Mouse (Mus musculus): Measurements from ENCODE around the gene Cacna1f. TPM values are rescaled to one million over a fixed set of nuclear protein-coding genes. Genes with fewer than 3 reads are reported as not detected.
A peak's percentile ranks its signal among the peaks of the same experiment; 100 is the strongest.

The Cacna1f gene
- polyA plus RNA-seq, 1 experiment = not detected

GRCm38 (mm10) chrX:7583881-7584280 lies 23.0 kb upstream of the Cacna1f start:
- H3K4me3 ChIP-seq (ENCODE audit: insufficient read depth, poor library complexity, severe bottlenecking) = no peak overlapping the region
- H3K36me3 ChIP-seq (ENCODE audit: control insufficient read depth, insufficient read depth) = no peaks in the 10 kb centered on the region
- H3K79me2 ChIP-seq (ENCODE audit: control insufficient read depth, insufficient read depth) = no peaks in the 10 kb centered on the region
- H3K27me3 ChIP-seq (ENCODE audit: control insufficient read depth, insufficient read depth, insufficient read length) = no peaks in the 10 kb centered on the region
- H3ac ChIP-seq (ENCODE audit: control insufficient read depth, insufficient read length, low read depth) = no peak overlapping the region
- no peaks in the 10 kb centered on the region for H3K79me3 ChIP-seq (ENCODE audit: low read depth)
- TF ChIP-seq CEBPB (IDR thresholded peaks at IDR 0.05; ENCODE audit: low read depth) (no peak), MYOG (IDR thresholded peaks at IDR 0.05; ENCODE audit: control insufficient read depth, extremely low read depth, insufficient read length) (no peak), MYOD1 (IDR thresholded peaks at IDR 0.05; ENCODE audit: control insufficient read depth, insufficient read length, low read depth) (no peak), MAX (IDR thresholded peaks at IDR 0.05) (no peak), CTCF (IDR thresholded peaks at IDR 0.05; ENCODE audit: control insufficient read depth, insufficient read depth, insufficient read length) (no peak), FOSL1 (IDR thresholded peaks at IDR 0.05; ENCODE audit: insufficient read depth, low read length, poor library complexity, severe bottlenecking) (no peak), USF1 (IDR thresholded peaks at IDR 0.05; ENCODE audit: low read depth) (no peak)

- TF ChIP-seq FOSL1 (IDR thresholded peaks at IDR 0.05; ENCODE audit: insufficient read depth, low read length, poor library complexity, severe bottlenecking) (no peak), MYOG (IDR thresholded peaks at IDR 0.05; ENCODE audit: control insufficient read depth, extremely low read depth, insufficient read length) (no peak), MAX (IDR thresholded peaks at IDR 0.05) (no peak), MYOD1 (IDR thresholded peaks at IDR 0.05; ENCODE audit: control insufficient read depth, insufficient read length, low read depth) (no peak), USF1 (IDR thresholded peaks at IDR 0.05; ENCODE audit: low read depth) (no peak), CTCF (IDR thresholded peaks at IDR 0.05; ENCODE audit: control insufficient read depth, insufficient read depth, insufficient read length) (no peak), CEBPB (IDR thresholded peaks at IDR 0.05; ENCODE audit: low read depth) (no peak)
Measured at GRCm38 (mm10) chrX:7586356-7586755, 20.5 kb upstream of the Cacna1f start.

GRCm38 (mm10) chrX:7595371-7595770 lies 11.5 kb upstream of the Cacna1f start:
- Histone ChIP-seq H3K4me3 (ENCODE audit: insufficient read depth, poor library complexity, severe bottlenecking) (no peak overlapping the region), H3K36me3 (ENCODE audit: control insufficient read depth, insufficient read depth) (peaks cover 3% of the 10 kb centered on the region), H3K79me3 (ENCODE audit: low read depth) (no peaks in the 10 kb centered on the region), H3K27me3 (ENCODE audit: control insufficient read depth, insufficient read depth, insufficient read length) (no peaks in the 10 kb centered on the region), H3K79me2 (ENCODE audit: control insufficient read depth, insufficient read depth) (no peaks in the 10 kb centered on the region), H3ac (ENCODE audit: control insufficient read depth, insufficient read length, low read depth) (no peak overlapping the region)
- TF ChIP-seq USF1 (IDR thresholded peaks at IDR 0.05; ENCODE audit: low read depth) (no peak), CEBPB (IDR thresholded peaks at IDR 0.05; ENCODE audit: low read depth) (no peak), MYOD1 (IDR thresholded peaks at IDR 0.05; ENCODE audit: control insufficient read depth, insufficient read length, low read depth) (no peak), FOSL1 (IDR thresholded peaks at IDR 0.05; ENCODE audit: insufficient read depth, low read length, poor library complexity, severe bottlenecking) (no peak), CTCF (IDR thresholded peaks at IDR 0.05; ENCODE audit: control insufficient read depth, insufficient read depth, insufficient read length) (no peak), MYOG (IDR thresholded peaks at IDR 0.05; ENCODE audit: control insufficient read depth, extremely low read depth, insufficient read length) (no peak), MAX (IDR thresholded peaks at IDR 0.05) (no peak)

More at GRCm38 (mm10) chrX:7586356-7586755, 20.5 kb upstream of the Cacna1f start:
- Histone ChIP-seq H3K79me3 (ENCODE audit: low read depth) (no peaks in the 10 kb centered on the region), H3ac (ENCODE audit: control insufficient read depth, insufficient read length, low read depth) (no peak overlapping the region), H3K36me3 (ENCODE audit: control insufficient read depth, insufficient read depth) (no peaks in the 10 kb centered on the region), H3K79me2 (ENCODE audit: control insufficient read depth, insufficient read depth) (no peaks in the 10 kb centered on the region), H3K4me3 (ENCODE audit: insufficient read depth, poor library complexity, severe bottlenecking) (no peak overlapping the region), H3K27me3 (ENCODE audit: control insufficient read depth, insufficient read depth, insufficient read length) (no peaks in the 10 kb centered on the region)

- peak overlapping the region; percentile 42 for H3K4me3 ChIP-seq (ENCODE audit: insufficient read depth, poor library complexity, severe bottlenecking)
- H3ac ChIP-seq (ENCODE audit: control insufficient read depth, insufficient read length, low read depth) = peak overlapping the region; percentile 53
- H3K79me3 ChIP-seq (ENCODE audit: low read depth) = peaks cover 2% of the 10 kb centered on the region
- peaks cover 3% of the 10 kb centered on the region for H3K36me3 ChIP-seq (ENCODE audit: control insufficient read depth, insufficient read depth)
- no peak for TF ChIP-seq CTCF (IDR thresholded peaks at IDR 0.05; ENCODE audit: control insufficient read depth, insufficient read depth, insufficient read length)
- no peak for TF ChIP-seq MYOG (IDR thresholded peaks at IDR 0.05; ENCODE audit: control insufficient read depth, extremely low read depth, insufficient read length)
- no peak for TF ChIP-seq USF1 (IDR thresholded peaks at IDR 0.05; ENCODE audit: low read depth)
- TF ChIP-seq FOSL1 (IDR thresholded peaks at IDR 0.05; ENCODE audit: insufficient read depth, low read length, poor library complexity, severe bottlenecking) = no peak
- TF ChIP-seq MYOD1 (IDR thresholded peaks at IDR 0.05; ENCODE audit: control insufficient read depth, insufficient read length, low read depth) = no peak
- no peak for TF ChIP-seq MAX (IDR thresholded peaks at IDR 0.05)
- no peak for TF ChIP-seq CEBPB (IDR thresholded peaks at IDR 0.05; ENCODE audit: low read depth)
- no peaks in the 10 kb centered on the region for H3K27me3 ChIP-seq (ENCODE audit: control insufficient read depth, insufficient read depth, insufficient read length)
- peaks cover 15% of the 10 kb centered on the region for H3K79me2 ChIP-seq (ENCODE audit: control insufficient read depth, insufficient read depth)
Measured at GRCm38 (mm10) chrX:7604004-7604403, 2.9 kb upstream of the Cacna1f start.

GRCm38 (mm10) chrX:7604879-7605574 lies 1.9 kb upstream of the Cacna1f start, which contains the start of gene Ccdc22:
TSS of gene Ccdc22 (minus strand) at chrX:7605517.
- peaks cover 15% of the 10 kb centered on the region for H3K79me2 ChIP-seq (ENCODE audit: control insufficient read depth, insufficient read depth)
- peaks cover 3% of the 10 kb centered on the region for H3K36me3 ChIP-seq (ENCODE audit: control insufficient read depth, insufficient read depth)
- peaks cover 2% of the 10 kb centered on the region for H3K79me3 ChIP-seq (ENCODE audit: low read depth)
- no peaks in the 10 kb centered on the region for H3K27me3 ChIP-seq (ENCODE audit: control insufficient read depth, insufficient read depth, insufficient read length)
- H3K4me3 ChIP-seq (ENCODE audit: insufficient read depth, poor library complexity, severe bottlenecking) = peak within 1 kb of the TSS; percentile 42
- H3ac ChIP-seq (ENCODE audit: control insufficient read depth, insufficient read length, low read depth) = peak within 1 kb of the TSS; percentile 72
- TF ChIP-seq CEBPB (IDR thresholded peaks at IDR 0.05; ENCODE audit: low read depth) (peak; percentile 61), MYOD1 (IDR thresholded peaks at IDR 0.05; ENCODE audit: control insufficient read depth, insufficient read length, low read depth) (no peak), USF1 (IDR thresholded peaks at IDR 0.05; ENCODE audit: low read depth) (peak; percentile 99), MAX (IDR thresholded peaks at IDR 0.05) (no peak)
